20 mouse cellular contexts compared by ENCODE assay signal in the genomic region with DNA sequence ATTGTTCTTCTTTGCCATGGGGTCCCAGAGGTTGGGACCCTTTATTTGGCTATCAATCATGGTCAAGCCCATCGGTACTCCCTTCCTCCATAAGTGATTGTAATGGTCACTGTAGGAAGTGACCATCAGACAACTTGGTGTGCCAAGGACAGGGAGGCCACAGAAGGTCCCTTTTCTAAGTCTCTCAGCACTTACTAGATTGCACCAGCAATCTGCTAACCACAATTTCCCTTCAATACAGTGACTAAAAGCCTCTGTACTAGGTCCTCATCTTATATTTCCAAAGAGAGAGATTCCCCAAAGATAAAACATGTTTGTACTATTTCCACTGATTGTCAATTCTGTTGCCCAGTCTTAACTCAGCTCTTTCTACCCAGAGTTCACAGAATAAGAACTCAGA.
DNase-seq lines count a peak whose midpoint lies in the region; ATAC-seq and TF ChIP-seq lines count a peak whose summit lies in the region.
"Had no signal": no experiment of that assay in that cellular context is flagged by ENCODE, and none has a peak within 500 bp of the region (broad histone marks: within the 10 kb centered on the region; RNA-seq: fewer than 3 reads in every experiment).

No protein-coding gene starts in this region.

- no peaks in the 10 kb centered on the region for H3K27me3 ChIP-seq in intestine, postnatal 0 days (replicated peaks; ENCODE audit: control insufficient read depth, insufficient read depth, low read length)
- H3K27me3 ChIP-seq: embryonic facial prominence, embryonic 12.5 days; forebrain, embryonic 13.5 days; forebrain, embryonic 15.5 days had no signal

- H3K9ac ChIP-seq in intestine, postnatal 0 days (ENCODE audit: low read depth, low read length): no peak overlapping the region
- H3K9ac ChIP-seq: embryonic facial prominence, embryonic 12.5 days; forebrain, embryonic 13.5 days; forebrain, embryonic 15.5 days; forebrain, postnatal 0 days had no signal

- no peak for DNase-seq in gastrocnemius, adult 2 months
- DNase-seq in gastrocnemius, adult 8-10 months (ENCODE audit: low spot score in 2 of 2): no peak
- DNase-seq in 416B (ENCODE audit: low read depth): peak; percentile 80
- no peak for DNase-seq in kidney, postnatal 25 days
- DNase-seq: adrenal gland, adult 2 months; adrenal gland, postnatal 10 days; adrenal gland, postnatal 25 days; cerebellum, adult 11-12 months; cerebellum, adult 2 months; cerebellum, adult 9-10 months; cerebellum, postnatal 10 days; cerebellum, postnatal 25 days; forebrain, postnatal 0 days had no signal

- H3K4me3 ChIP-seq in gastrocnemius, adult 2 months: no peak overlapping the region
- H3K4me3 ChIP-seq in intestine, postnatal 0 days (ENCODE audit: low read depth, low read length): no peak overlapping the region
- H3K4me3 ChIP-seq: embryonic facial prominence, embryonic 10.5 days; embryonic facial prominence, embryonic 12.5 days; forebrain, embryonic 13.5 days; forebrain, embryonic 15.5 days had no signal

- ATAC-seq in granulocyte monocyte progenitor cell, adult 5-6 weeks (replicated peaks; ENCODE audit: poor library complexity, severe bottlenecking): peak; percentile 59
- peak; percentile 49; the same call in 1 of the 2 replicates for ATAC-seq in megakaryocyte progenitor cell, adult 5-6 weeks (replicated peaks; ENCODE audit: poor library complexity)
- ATAC-seq in intestine, postnatal 0 days: no peak
- ATAC-seq: forebrain, embryonic 13.5 days; forebrain, embryonic 15.5 days; forebrain, postnatal 0 days had no signal

- no peak for TF ChIP-seq CTCF in gastrocnemius, adult 2 months (IDR thresholded peaks at IDR 0.05)
- no peak for TF ChIP-seq CTCF in intestine, postnatal 0 days (IDR thresholded peaks at IDR 0.05; ENCODE audit: low read depth)

- intact Hi-C loops in gastrocnemius, adult 2 months (cut with DNase I): loop anchor here (5.0 kb wide), 1 partner anchor 66 kb away; no protein-coding TSS in a partner anchor

- no peaks in the 10 kb centered on the region for H3K9me3 ChIP-seq in intestine, postnatal 0 days (ENCODE audit: control insufficient read depth)
- H3K9me3 ChIP-seq: embryonic facial prominence, embryonic 10.5 days; embryonic facial prominence, embryonic 12.5 days; forebrain, embryonic 13.5 days; forebrain, embryonic 15.5 days had no signal

- peak overlapping the region; percentile 24; the same call in 1 of the 2 replicates for H3K27ac ChIP-seq in gastrocnemius, adult 2 months
- H3K27ac ChIP-seq in intestine, postnatal 0 days (ENCODE audit: low read depth, low read length): no peak overlapping the region
- H3K27ac ChIP-seq: embryonic facial prominence, embryonic 10.5 days; embryonic facial prominence, embryonic 12.5 days; forebrain, embryonic 13.5 days; forebrain, embryonic 15.5 days had no signal

- 75% methylated on average over 1 of the region's 1 CpGs for WGBS in intestine, postnatal 0 days

- H3K4me2 ChIP-seq in intestine, postnatal 0 days (replicated peaks; ENCODE audit: low read depth): no peak overlapping the region
- H3K4me2 ChIP-seq: embryonic facial prominence, embryonic 12.5 days; forebrain, embryonic 13.5 days; forebrain, embryonic 15.5 days had no signal

- no peaks in the 10 kb centered on the region for H3K4me1 ChIP-seq in intestine, postnatal 0 days (replicated peaks; ENCODE audit: control insufficient read depth, insufficient read depth, low read length)

- H3K36me3 ChIP-seq in intestine, postnatal 0 days (ENCODE audit: control insufficient read depth, insufficient read depth): no peaks in the 10 kb centered on the region
- H3K36me3 ChIP-seq: embryonic facial prominence, embryonic 10.5 days; embryonic facial prominence, embryonic 12.5 days; forebrain, embryonic 15.5 days had no signal
